Mouse (Mus musculus): ENCODE data around the gene Fchsd2. TPM values are rescaled to one million over a fixed set of nuclear protein-coding genes. Genes with fewer than 3 reads are reported as not detected.
"Not testable (repeated sequence)": the region's sequence is repeated elsewhere in the genome, so short reads cannot be mapped to it uniquely, and the experiment has no call there.

Gene Fchsd2
- total RNA-seq, 2 experiments from 2014 or later, result 27.1 to 27.2 TPM

DNA sequence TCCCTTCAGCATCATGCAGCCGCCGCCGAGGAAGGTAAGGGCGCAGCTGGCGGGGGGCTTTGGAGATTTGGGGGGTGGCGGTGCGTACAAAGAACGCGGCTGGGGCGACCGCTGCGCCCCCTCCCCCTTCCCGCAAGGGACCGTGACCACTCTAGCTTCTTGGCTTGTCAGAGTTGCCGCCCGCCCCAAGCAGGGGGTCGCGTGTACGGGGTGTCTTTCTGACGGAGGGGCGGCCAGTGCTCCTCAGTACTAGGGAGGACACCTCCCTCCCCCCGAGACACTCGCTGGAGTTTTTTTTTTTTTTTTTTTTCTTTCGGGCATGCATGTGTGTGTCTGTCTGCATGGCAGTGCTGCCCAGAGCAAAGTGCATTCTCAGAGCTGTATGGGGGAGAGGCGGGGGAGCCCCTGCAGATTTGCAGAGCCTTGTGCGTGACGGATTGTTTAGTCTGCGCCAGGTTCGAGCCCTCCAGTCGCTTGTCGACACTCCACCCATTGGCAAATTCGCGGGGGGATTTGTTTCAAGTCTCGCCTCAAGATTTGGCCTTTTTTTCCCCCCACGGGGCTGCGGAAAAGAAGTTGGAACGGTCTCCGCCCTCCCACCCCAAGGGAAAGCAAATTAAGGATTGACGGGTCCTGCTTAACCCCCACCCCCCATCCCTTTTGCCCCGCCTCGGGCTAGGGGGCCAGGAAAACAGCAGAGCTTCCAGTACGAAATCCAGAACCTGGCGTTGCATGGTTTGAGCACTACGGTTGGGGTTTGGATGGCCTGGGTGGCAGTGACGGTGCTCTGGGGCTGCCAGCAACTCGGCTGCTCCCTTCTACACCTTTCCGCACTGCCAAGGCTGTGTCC is 16.6 kb downstream of the Fchsd2 start:
- intact Hi-C loops (cut with DNase I), result loop anchor here (2.0 to 5.0 kb wide), 2 partner anchors 48 to 178 kb away; no protein-coding TSS in a partner anchor
- peak; percentile 54 to 58 for DNase-seq

DNA sequence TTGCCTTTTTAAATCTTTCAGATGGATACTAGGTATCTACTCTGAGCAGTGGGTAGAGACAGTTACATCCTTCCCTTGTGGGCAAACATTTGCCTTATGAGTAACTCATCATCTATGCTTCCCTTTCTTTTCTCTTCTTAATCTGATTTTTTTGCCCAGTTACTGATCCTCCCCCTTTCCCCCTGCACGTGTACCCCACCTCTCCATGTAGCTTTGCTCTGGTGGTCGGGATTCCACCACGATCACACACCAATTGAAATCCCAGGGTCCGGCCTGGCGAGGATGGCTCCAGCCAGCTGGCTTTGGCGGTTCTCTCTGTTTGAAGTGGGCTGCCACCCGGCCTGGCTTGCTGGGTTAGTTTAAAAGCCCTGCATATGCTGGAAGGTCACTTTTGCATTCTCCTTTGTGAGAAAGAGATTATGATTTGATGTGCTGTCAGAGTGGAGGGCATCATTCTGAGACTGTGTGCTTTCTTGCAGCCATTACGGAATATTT is 17.2 kb downstream of the Fchsd2 start:
- intact Hi-C loops (cut with DNase I), result loop anchor here (2.0 to 5.0 kb wide), 2 partner anchors 49 to 177 kb away; no protein-coding TSS in a partner anchor
- peak; percentile 35 to 40 for DNase-seq

GRCm38 (mm10) chr7:101113410-101113809 is 20.7 kb downstream of the Fchsd2 start:
- intact Hi-C loops (cut with DNase I), result no loop called here
- DNase-seq, result no peak

DNA sequence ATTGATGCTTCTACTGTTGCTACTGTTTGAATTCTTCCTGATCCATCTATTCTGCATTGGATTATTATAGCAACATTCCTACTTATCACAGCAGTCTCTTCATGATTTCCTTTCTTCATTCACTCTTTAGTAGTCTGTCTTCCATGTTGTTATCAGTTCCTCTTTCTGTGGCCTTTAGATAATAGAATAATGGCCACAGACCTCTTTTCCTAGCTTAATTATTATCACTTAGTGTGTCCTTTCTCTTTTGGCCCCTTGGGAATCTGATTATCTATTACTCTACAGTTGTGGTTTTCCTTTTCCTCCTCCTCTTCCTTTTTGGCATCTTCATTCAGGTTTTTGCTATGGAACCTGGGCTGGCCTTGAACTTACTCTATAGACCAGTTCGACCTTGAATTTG is 21.7 kb downstream of the Fchsd2 start:
- no peak for DNase-seq
- intact Hi-C loops (cut with DNase I), result no loop called here

DNA sequence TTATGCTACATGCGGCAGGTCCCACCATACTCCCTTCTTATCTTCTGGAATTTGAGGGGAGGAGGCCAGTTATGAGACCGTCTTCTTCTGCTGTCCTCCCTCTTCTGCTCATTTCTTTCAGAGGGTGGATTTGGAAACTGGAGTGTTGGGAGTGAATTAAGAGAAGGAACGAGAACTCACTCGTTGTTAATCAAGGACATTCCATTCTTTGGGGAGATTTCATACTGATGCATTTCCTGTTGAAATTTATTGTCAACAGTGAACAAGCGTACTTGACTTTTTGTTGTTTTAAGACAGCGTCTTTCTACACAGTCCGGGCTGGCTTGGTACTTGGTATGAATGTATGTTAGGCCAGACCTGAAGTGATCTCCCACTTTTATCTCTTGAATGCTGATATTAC is 26.7 kb downstream of the Fchsd2 start:
- intact Hi-C loops (cut with DNase I), result no loop called here
- no peak for DNase-seq

- intact Hi-C loops (cut with DNase I), result no loop called here
- no peak for DNase-seq
Measured at GRCm38 (mm10) chr7:101123579-101124347, 31.1 kb downstream of the Fchsd2 start.

DNA sequence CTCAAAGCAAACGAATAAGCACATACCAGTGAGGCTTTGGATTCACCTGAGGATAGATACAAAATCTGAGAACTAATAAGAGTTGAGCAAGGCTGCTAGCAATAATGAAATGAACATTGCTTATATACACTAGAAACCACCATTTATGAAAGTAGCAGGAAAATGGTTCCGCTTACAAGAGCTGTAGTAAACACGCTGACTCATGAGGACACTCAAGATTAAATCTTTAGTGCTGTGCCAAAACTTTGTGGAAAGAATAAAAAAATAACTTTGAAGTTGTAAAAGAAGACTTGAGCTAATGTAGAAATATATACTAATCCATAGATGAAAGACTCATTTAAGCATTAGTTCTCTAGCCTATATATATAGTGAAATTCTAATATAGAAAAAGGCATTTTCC is 35.1 kb downstream of the Fchsd2 start:
- no peak for DNase-seq
- intact Hi-C loops (cut with DNase I), result no loop called here

GRCm38 (mm10) chr7:101128536-101128935 is 35.9 kb downstream of the Fchsd2 start:
- intact Hi-C loops (cut with DNase I), result no loop called here
- no peak for DNase-seq

DNA sequence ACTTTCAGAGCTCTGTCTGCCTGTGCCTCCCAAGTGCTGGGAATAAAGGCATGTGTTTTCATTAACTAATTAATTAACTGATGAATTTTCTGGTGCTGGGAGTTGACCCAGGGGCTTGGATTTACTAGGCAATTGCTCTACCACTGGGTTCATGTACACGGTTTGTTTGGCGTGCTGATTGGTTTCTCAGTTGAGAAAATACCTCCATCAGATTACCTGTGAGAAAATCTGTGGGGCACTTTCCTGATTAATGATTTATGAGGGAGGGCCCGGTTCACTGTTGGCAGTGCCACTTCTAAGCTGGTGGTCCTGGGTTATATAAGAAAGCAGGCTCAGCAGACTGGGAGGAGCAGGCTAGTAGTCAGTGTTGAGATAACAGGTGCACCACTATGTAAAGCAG is 38.0 kb downstream of the Fchsd2 start:
- intact Hi-C loops (cut with DNase I), result no loop called here
- no peak for DNase-seq

- no peak for DNase-seq
- intact Hi-C loops (cut with DNase I), result no loop called here
Measured at GRCm38 (mm10) chr7:101131281-101131680, 38.6 kb downstream of the Fchsd2 start.

- intact Hi-C loops (cut with DNase I), result no loop called here
- no peak for DNase-seq
Measured at GRCm38 (mm10) chr7:101133591-101133990, 40.9 kb downstream of the Fchsd2 start.

GRCm38 (mm10) chr7:101134117-101134516 is 41.5 kb downstream of the Fchsd2 start:
- DNase-seq, result no peak
- intact Hi-C loops (cut with DNase I), result no loop called here

- no peak for DNase-seq
- intact Hi-C loops (cut with DNase I), result no loop called here
Measured at GRCm38 (mm10) chr7:101138819-101139218, 46.2 kb downstream of the Fchsd2 start.

GRCm38 (mm10) chr7:101142907-101143306 is 50.2 kb downstream of the Fchsd2 start:
- DNase-seq, result peak in 1 of 2 experiments; percentile 18
- intact Hi-C loops (cut with DNase I), result no loop called here

GRCm38 (mm10) chr7:101144222-101144621 is 51.6 kb downstream of the Fchsd2 start:
- intact Hi-C loops (cut with DNase I), result no loop called here
- no peak for DNase-seq

DNA sequence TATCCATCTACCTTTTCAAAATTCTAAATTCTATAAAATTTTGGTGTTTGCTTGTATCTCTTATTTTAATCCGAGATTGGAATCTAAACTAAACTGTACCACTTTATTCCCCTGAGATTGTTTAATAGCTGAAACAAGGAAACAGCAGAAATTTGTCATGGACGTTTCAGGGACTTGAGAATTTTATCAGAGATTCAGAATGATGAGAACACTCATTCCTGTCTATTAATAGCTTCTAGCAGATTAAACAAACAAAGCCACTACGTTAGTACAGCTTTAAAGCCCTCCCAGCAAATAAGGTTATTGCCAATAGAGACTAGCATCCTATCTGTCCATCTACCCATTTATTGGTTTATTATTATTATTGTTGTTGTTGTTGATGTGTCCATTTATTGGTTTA is 56.4 kb downstream of the Fchsd2 start:
- no peak for DNase-seq
- intact Hi-C loops (cut with DNase I), result no loop called here

DNA sequence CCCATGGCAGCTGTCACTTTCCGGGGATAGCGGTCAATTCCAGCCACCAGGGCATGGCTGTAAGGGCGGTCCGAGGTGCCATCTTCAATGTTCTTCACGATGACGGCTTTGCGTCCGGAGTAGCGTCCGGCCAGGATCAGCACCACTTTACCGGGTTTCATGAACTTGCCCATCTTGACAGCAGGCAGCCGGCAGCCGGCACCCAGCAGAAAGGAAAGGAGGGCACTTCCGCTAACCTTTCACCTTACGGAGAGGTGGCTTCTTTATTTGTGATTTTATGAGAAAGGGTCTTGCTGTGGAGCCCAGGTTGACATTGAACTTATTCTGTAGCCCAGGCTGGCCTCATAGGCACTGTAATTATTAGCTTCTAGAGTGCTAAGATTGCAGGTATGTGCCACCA is 62.2 kb downstream of the Fchsd2 start:
- intact Hi-C loops (cut with DNase I); DNase-seq: not testable (repeated sequence)

- intact Hi-C loops (cut with DNase I), result no loop called here
- DNase-seq, result no peak
Measured at GRCm38 (mm10) chr7:101155284-101155683, 62.6 kb downstream of the Fchsd2 start.

GRCm38 (mm10) chr7:101160266-101160665 is 67.6 kb downstream of the Fchsd2 start:
- no peak for DNase-seq
- intact Hi-C loops (cut with DNase I), result no loop called here

DNA sequence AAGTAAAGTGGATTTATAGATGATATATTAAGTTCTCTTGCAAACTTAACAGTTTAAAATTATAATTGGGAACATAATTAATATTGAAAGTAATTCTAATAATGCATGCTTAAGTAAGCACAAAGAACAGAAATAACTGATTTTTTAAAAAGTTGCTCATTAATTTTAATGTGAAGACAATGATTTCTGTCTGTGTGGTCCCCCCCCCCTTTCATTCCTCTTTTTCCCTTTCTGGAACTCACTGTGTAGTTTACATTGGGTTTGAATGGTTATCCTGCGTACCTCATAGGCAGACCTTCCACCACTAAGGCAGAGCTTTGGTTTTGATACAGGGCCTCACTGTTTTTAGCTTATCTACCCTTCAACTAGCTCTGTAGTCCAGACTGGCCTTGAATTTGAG is 70.1 kb downstream of the Fchsd2 start:
- DNase-seq, result no peak
- intact Hi-C loops (cut with DNase I), result no loop called here

DNA sequence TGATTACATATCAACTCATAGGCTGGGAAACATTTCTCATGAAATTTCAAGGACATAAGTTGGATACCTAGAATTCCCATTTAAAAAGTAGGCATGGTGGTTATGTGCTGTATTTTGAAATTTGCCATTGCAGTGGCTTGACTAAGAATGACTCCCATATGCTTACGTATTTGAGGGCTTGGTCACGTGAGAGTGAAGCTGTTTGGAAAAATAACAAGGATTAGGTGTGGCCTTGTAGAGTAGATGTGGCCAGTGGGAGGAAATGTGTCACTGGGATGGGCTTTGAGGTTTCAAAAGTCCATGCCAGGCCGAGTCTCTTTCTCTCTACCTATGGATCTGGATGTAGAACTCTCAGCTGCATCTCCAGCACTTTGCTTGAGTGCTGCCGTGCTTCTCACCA is 71.2 kb downstream of the Fchsd2 start:
- no peak for DNase-seq

DNA sequence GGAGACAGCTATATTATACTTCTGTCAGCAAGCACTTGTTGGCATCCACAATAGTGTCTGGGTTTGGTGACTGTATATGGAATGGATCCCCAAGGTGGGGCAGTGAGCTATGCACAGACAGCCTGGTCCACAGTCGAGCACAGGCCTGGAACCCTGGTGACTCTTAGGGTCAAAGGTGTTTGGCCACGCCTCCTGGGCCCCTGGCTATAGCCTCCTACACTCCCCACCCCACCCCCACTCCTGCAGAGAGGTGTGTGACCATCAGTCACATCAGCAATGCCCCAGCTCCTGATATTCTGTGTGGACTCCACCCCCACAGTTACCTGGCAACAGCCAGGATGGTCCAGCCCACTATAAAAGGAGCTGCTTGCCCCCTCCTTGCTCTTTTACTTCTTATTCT is 73.9 kb downstream of the Fchsd2 start:
- no peak for DNase-seq
- intact Hi-C loops (cut with DNase I), result no loop called here

More for the DNA sequence above, 71.2 kb downstream of the Fchsd2 start:
- intact Hi-C loops (cut with DNase I), result no loop called here
